Mouse (Mus musculus) limb, embryonic 14.5 days (tissue): ENCODE results near the gene Ctsc. TPM values are rescaled to one million over a fixed set of nuclear protein-coding genes. Genes with fewer than 3 reads are reported as not detected.
A peak's percentile ranks its signal among the peaks of the same experiment; 100 is the strongest.

Experiments used
- ATAC-seq: fragments of 200-750 bp; cut with Nextera tagmentation; 2 replicates; pipeline ENCODE4 v1.8.0; 2017; ENCODE audit warnings: low read depth, moderate number of reproducible peaks, moderate TSS enrichment; ENCODE audit not compliant: low FRiP score
- DNase-seq: peaks from one replicate; pipeline ENCODE4 v3.0.0-alpha.2; 2015; ENCODE audit warnings: low spot score
- H3K27ac ChIP-seq: fragments of 300-500 bp; sonication (generic); replicated peaks from 2 replicates; pipeline ENCODE4 v1.5.1; 2014; ENCODE audit warnings: low read depth, mild to moderate bottlenecking, low read length, moderate library complexity, mixed read lengths
- H3K27me3 ChIP-seq: fragments of 300-500 bp; sonication (generic); 2 replicates; pipeline ENCODE4 v1.6.1; 2014; ENCODE audit warnings: low read length, mixed read lengths; ENCODE audit not compliant: control insufficient read depth, insufficient read depth
- H3K36me3 ChIP-seq: fragments of 300-500 bp; sonication (generic); 2 replicates; pipeline ENCODE4 v1.6.1; 2014; ENCODE audit warnings: mild to moderate bottlenecking, low read length, moderate library complexity, mixed read lengths; ENCODE audit not compliant: control insufficient read depth, insufficient read depth
- H3K4me1 ChIP-seq: fragments of 300-500 bp; sonication (generic); 2 replicates; pipeline ENCODE4 v1.6.1; 2014; ENCODE audit warnings: antibody characterized with exemption, low read length, mixed read lengths; ENCODE audit not compliant: control insufficient read depth, insufficient read depth
- H3K4me2 ChIP-seq: fragments of 300-500 bp; sonication (generic); replicated peaks from 2 replicates; pipeline ENCODE4 v1.6.1; 2014; ENCODE audit warnings: low read depth, mild to moderate bottlenecking, low read length, moderate library complexity; ENCODE audit not compliant: severe bottlenecking
- H3K4me3 ChIP-seq: fragments of 300-500 bp; sonication (generic); replicated peaks from 2 replicates; pipeline ENCODE4 v1.5.1; 2014; ENCODE audit warnings: low read length
- H3K9ac ChIP-seq: fragments of 300-500 bp; sonication (generic); 2 replicates; pipeline ENCODE4 v1.6.1; 2014; ENCODE audit warnings: mild to moderate bottlenecking, low read depth, low read length, moderate library complexity; ENCODE audit not compliant: severe bottlenecking
- H3K9me3 ChIP-seq: fragments of 300-500 bp; sonication (generic); 2 replicates; pipeline ENCODE4 v1.6.1; 2016; ENCODE audit warnings: low read length; ENCODE audit not compliant: control insufficient read depth
- POLR2A ChIP-seq: fragments of 200-500 bp; IDR thresholded peaks from 2 replicates; pipeline ENCODE4 v1.8.0; 2012; ENCODE audit warnings: inconsistent platforms, mild to moderate bottlenecking, moderate library complexity, borderline replicate concordance; ENCODE audit not compliant: insufficient read depth, insufficient read length; ENCODE audit errors: extremely low read depth
- WGBS: fragments of 180-500 bp; shearing (Covaris S2); extraction: QIAGEN DNeasy Blood & Tissue Kit; methylation state at CpG from one replicate; pipeline ENCODE4 v1.1.7; 2014; 5-methylcytosine and 5-hydroxymethylcytosine counted together
- polyA plus RNA-seq, 2 experiments: library from polyadenylated mRNA; depleted of rRNA in 1 of 2; stranded (reverse) in 1 of 2; unstranded in 1 of 2; fragments of >200 nt; fragmentation: Nextera tagmentation in 1 of 2; extraction: Ambion mirVana in 1 of 2; gene quantifications; 2 replicates each; pipeline versions ENCODE4 v1.2.1 to v1.2.3; 2012 to 2014

Ctsc gene
- polyA plus RNA-seq, 2 experiments, result 19.3 to 66.9 TPM

DNA sequence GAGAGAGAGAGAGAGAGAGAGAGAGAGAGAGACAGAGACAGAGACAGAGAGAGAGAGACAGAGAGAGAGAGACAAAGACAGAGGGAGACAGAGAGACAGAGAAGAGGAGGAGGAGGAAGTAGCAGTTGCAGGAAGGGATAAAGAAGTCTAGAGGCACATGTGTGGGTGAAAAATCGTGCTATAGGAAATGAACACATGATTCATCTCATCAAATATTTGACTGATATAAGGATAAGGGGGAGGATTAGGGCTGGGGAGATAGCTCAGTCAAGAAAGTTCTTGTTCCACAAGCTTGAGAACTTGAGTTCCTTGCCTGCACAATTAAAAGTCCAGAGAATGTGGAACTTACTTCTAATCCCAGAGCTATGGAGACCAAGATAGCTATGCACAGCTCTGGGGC lies 40.6 kb downstream of the Ctsc start:
- TF ChIP-seq POLR2A, result no peak
- Histone ChIP-seq H3K27me3 (no peaks in the 10 kb centered on the region), H3K9me3 (no peaks in the 10 kb centered on the region), H3K4me1 (no peaks in the 10 kb centered on the region), H3K4me3 (no peak overlapping the region), H3K36me3 (no peaks in the 10 kb centered on the region), H3K9ac (no peak overlapping the region), H3K27ac (no peak overlapping the region), H3K4me2 (no peak overlapping the region)
- DNase-seq (no peak), ATAC-seq (no peak)
- 38% methylated on average over 1 of the region's 1 CpGs for WGBS

DNA sequence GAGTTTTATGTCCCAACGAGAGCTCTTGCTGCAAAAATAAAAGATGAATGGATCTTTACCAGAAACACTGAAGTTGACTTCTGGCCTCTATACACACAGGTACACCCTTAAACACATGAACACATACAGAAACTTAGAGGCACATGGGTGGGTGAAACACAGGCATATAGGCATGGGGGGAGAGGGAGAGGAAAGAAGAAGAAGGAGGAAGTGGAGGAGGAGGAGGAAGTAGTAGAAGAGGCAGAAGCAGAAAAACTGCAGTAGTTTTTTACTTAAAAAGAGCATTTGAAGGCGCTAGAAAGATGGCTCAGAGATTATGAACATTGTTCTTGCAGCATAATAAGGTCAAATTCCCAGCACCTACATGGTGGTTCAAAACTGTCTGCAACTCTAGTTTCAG lies 41.0 kb downstream of the Ctsc start:
- ATAC-seq, result no peak
- no peak overlapping the region for H3K9ac ChIP-seq
- no peaks in the 10 kb centered on the region for H3K36me3 ChIP-seq
- TF ChIP-seq POLR2A, result no peak
- no peak for DNase-seq
- H3K9me3 ChIP-seq, result no peaks in the 10 kb centered on the region
- WGBS, result 90% methylated on average over 2 of the region's 2 CpGs
- H3K27ac ChIP-seq, result no peak overlapping the region
- no peaks in the 10 kb centered on the region for H3K4me1 ChIP-seq
- H3K4me2 ChIP-seq, result no peak overlapping the region
- H3K27me3 ChIP-seq, result no peaks in the 10 kb centered on the region
- no peak overlapping the region for H3K4me3 ChIP-seq

DNA sequence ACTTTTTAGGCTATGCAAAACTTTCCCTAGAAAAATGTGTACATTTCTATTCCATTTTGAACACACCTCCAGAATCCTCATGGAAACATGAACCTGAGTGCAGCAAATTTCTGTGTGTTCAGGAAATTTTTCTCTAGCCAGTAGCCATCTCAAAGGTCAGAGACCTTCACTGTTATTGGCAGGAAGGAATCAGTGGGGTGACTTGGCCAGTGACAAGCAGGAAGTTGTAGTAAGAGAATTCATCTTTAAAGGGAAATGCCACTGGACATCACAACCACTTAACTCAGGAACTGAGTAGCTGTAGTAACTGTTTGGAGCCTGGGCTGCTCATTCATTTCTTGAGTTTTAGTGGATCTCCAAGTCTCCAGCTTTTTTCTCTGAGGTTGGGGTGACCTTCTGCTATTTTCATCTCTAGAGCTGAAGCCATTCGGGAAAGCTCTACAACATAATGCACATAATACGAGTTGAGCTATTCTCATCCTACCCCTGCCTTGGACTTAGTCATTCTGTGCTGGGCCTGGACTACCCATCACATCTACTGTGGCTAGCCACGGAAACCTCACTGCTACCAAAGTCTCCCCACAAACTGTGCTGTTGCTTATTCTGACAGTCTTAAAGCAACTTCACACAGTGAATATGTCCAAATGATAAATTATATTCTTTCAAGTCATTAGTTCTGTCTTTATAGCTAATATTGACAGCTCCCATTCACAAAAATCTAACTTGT lies 41.7 kb downstream of the Ctsc start:
- Histone ChIP-seq H3K9me3 (no peaks in the 10 kb centered on the region), H3K27me3 (no peaks in the 10 kb centered on the region), H3K4me3 (no peak overlapping the region), H3K4me2 (no peak overlapping the region), H3K27ac (no peak overlapping the region), H3K36me3 (no peaks in the 10 kb centered on the region), H3K9ac (no peak overlapping the region), H3K4me1 (no peaks in the 10 kb centered on the region)
- ATAC-seq (no peak), DNase-seq (no peak)
- WGBS, result 83% methylated on average over 3 of the region's 3 CpGs
- TF ChIP-seq POLR2A, result no peak

DNA sequence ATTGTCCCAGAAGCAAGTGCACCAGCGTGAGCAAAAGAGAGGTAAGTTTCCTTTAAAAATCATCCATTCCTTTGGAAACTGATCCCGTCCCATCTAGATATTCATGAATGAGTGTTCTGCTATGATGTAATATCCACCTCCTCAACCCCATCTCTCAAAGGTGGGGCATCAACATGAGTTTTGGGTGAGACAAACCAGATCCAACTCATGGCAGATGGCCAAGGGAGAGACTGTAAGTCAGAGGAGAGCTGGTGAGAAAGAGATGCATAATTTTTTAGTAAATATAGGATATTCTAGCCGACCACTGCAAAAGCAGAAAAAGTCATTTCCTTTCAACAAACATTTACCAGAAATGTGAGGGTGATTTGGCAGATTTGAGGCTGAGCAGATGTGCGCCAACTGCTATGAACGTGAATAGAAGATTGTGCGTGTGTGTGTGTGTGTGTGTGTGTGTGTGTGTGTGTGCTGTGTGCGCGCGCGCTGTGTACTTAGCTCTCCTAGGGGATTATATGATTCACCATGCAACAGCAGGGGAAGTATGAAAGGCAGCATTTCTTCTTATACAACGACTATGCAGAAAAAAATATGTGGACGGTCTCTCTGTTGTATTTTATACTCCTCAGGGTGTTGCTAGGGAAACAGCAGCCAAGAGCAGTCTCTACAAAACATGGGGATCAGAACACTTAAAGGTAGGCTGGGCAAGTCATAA lies 42.9 kb downstream of the Ctsc start:
- Histone ChIP-seq H3K27me3 (no peaks in the 10 kb centered on the region), H3K4me3 (no peak overlapping the region), H3K9ac (no peak overlapping the region), H3K9me3 (no peaks in the 10 kb centered on the region), H3K27ac (no peak overlapping the region), H3K4me2 (peak overlapping the region; percentile 15; the same call in 1 of the 2 replicates), H3K36me3 (no peaks in the 10 kb centered on the region), H3K4me1 (no peaks in the 10 kb centered on the region)
- DNase-seq (peak; percentile 58), ATAC-seq (peak; percentile 62)
- TF ChIP-seq POLR2A, result no peak
- 48% methylated on average over 12 of the region's 12 CpGs for WGBS

DNA sequence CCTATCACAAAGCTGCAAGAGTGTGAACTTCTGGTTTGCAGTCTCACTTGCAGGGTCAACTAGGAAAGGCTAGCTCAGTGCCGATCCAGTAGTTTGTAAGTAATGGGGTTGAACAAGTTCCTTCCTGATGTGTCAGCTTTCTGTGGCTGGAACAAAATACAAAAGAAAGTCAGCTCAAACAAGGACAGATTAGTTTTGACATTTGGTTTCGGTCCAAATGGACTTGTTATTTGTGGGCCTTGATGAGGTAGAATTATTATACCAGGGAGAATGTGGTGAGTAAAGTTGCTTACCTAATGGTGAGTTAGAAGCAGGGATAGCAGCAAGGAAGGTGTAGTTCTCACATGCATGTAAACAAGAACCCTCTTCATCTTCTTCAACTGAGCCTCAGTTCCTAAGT lies 44.5 kb downstream of the Ctsc start:
- no peak for TF ChIP-seq POLR2A
- no peak overlapping the region for H3K4me3 ChIP-seq
- H3K4me2 ChIP-seq, result no peak overlapping the region
- ATAC-seq (no peak), DNase-seq (no peak)
- no peaks in the 10 kb centered on the region for H3K36me3 ChIP-seq
- H3K9ac ChIP-seq, result no peak overlapping the region
- H3K27ac ChIP-seq, result no peak overlapping the region
- H3K27me3 ChIP-seq, result no peaks in the 10 kb centered on the region
- H3K4me1 ChIP-seq, result no peaks in the 10 kb centered on the region
- H3K9me3 ChIP-seq, result no peaks in the 10 kb centered on the region
- WGBS, result 84% methylated on average over 2 of the region's 2 CpGs
